Comparison of ENCODE assay signal across 22 mouse cellular contexts in the genomic region with DNA sequence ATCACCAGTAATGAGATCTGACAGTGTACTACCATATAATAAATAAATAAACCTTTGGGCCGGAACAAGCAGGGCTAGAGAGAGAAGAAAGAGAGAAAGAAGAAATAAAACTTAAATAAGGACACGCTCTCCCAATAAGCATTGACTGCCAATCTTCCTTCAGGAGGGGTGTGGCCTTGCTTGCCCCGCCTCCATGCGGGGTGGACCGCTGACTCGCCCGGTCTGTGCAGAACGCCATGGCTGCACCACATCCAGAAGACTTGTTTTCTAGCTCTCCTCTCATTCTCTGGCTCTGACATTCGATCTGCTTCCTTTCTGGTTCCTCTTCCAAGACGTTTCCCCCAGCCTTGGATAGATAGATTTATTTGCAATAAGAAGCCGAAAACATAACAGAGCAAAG. TPM values are rescaled to one million over a fixed set of nuclear protein-coding genes. Genes with fewer than 3 reads are reported as not detected.
DNase-seq lines count a peak whose midpoint lies in the region.
"Had no signal": no experiment of that assay in that cellular context is flagged by ENCODE, and none has a peak within 500 bp of the region (broad histone marks: within the 10 kb centered on the region; RNA-seq: fewer than 3 reads in every experiment).

No protein-coding gene starts in this region.

- intact Hi-C loops in gastrocnemius, postnatal 14 days (cut with DNase I; ENCODE audit: low total_unique reads), result no loop called here

- DNase-seq in adrenal gland, postnatal 10 days, result peak; percentile 23
- no peak for DNase-seq in adrenal gland, adult 18-20 months (ENCODE audit: low spot score in 2 of 2)
- DNase-seq in ES-CJ7 (ENCODE audit: low read depth, low spot score) (peak; percentile 19), R1 (ENCODE audit: low read depth, low spot score) (peak; percentile 59)
- peak; percentile 34 for DNase-seq in adrenal gland, postnatal 25 days
- no peak for DNase-seq in gastrocnemius, postnatal 14 days
- no peak for DNase-seq in urinary bladder, adult 2 months (ENCODE audit: low spot score)
- DNase-seq in heart, adult 11 months, result no peak
- DNase-seq: cerebellum, adult 11-12 months; cerebellum, adult 8-10 months; cerebellum, postnatal 10 days; cerebellum, postnatal 36 days; embryo, embryonic 11 days; gastrocnemius, postnatal 10 days; heart, adult 2 months; heart, postnatal 14 days; heart, postnatal 4 days; kidney, adult 2 months had no signal

RNA-seq across cellular contexts. Expression of a gene that starts 8.1 kb away (rescaled TPM):
- 100 to 1,000 TPM in 1 of 2 experiments, 10 to 100 TPM in 1; 43.0 to 253 TPM for total RNA-seq in adrenal gland, postnatal 10 days (2021)
- 1 to 10 TPM in 1 of 2 experiments, under 1 TPM in 1; 0.60 to 4.3 TPM for total RNA-seq in adrenal gland, adult 18-20 months (2021)
- 1.0 and 1.4 TPM in 2 replicates for total RNA-seq in adrenal gland, postnatal 25 days (2021)
- total RNA-seq in gastrocnemius, postnatal 14 days (2021), result 1,000 to 10,000 TPM; 1,223 to 1,292 TPM
- polyA plus RNA-seq in urinary bladder, adult 2 months (2012; rRNA removed), result 0.77 and 0.99 TPM in 2 replicates
- polyA plus RNA-seq: activated CD4-positive, CD25-positive, alpha-beta regulatory T cell, adult 4 months; C2C12; CD4-positive, CD25-positive, alpha-beta regulatory T cell, adult 4 months; inflammation-experienced regulatory T-cells, adult 6 months had no signal

Comparison
In these comparisons a context has a peak if more than half of its experiments do, and no peak if none do; other contexts are left out.
1. DNase-seq: peak in adrenal gland, postnatal 10 days (single experiment), ES-CJ7 (single experiment), R1 (single experiment) and adrenal gland, postnatal 25 days (single experiment); none in adrenal gland, adult 18-20 months (0 of 2), gastrocnemius, postnatal 14 days (single experiment), urinary bladder, adult 2 months (single experiment) and heart, adult 11 months (single experiment).
2. RNA of a gene that starts 8.1 kb away (total RNA-seq): 1,223 to 1,292 TPM in gastrocnemius, postnatal 14 days and 43.0 to 253 TPM in adrenal gland, postnatal 10 days; 0.60 to 4.3 TPM in adrenal gland, adult 18-20 months and 1.0 to 1.4 TPM in adrenal gland, postnatal 25 days; every median in the first group is over 4 times any median in the second.